Mouse (Mus musculus) heart, adult 2 months (tissue): ENCODE data around the gene Trappc1.

Experiments used
- CTCF ChIP-seq: fragments of 200-600 bp; IDR thresholded peaks from 2 replicates; pipeline ENCODE4 v1.8.1; 2022; ENCODE audit warnings: antibody characterized with exemption, mild to moderate bottlenecking, moderate library complexity
- POLR2A ChIP-seq: fragments of 200-500 bp; IDR thresholded peaks from 2 replicates; pipeline ENCODE4 v1.6.1; 2011; ENCODE audit warnings: mild to moderate bottlenecking, low read depth, low read length, control low read depth; ENCODE audit not compliant: insufficient read depth

GRCm38 (mm10) chr11:69276081-69276480 is 47.7 kb upstream of the Trappc1 start:
- TF ChIP-seq POLR2A (no peak), CTCF (no peak)
